ENCODE assay signal across 24 mouse cellular contexts in the genomic region with DNA sequence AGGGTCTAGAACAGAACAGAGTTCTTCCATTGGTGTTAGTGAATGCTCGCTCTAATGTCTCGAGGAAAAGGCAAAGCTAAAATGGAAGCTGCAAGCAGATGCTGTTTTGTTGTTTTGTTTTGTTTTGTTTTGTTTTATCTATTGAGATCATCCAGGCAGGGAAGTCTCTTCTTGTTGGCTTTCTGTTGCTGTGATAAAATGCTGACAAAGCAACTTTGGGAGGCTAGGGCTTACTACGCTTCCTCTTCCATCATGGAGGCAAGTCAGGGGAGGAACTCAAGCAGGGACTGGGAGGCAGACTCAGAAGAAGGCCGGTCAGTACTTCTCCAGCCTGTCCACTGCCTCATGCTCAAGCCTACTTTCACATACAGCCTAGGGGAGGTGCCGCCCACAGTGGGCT. TPM values are rescaled to one million over a fixed set of nuclear protein-coding genes. Genes with fewer than 3 reads are reported as not detected.
DNase-seq lines count a peak whose midpoint lies in the region; ATAC-seq and TF ChIP-seq lines count a peak whose summit lies in the region.
"Had no signal": no experiment of that assay in that cellular context is flagged by ENCODE, and none has a peak within 500 bp of the region (broad histone marks: within the 10 kb centered on the region; RNA-seq: fewer than 3 reads in every experiment).

No protein-coding gene starts in this region.

- 0 out of 2 replicates have a peak, but pooled peaks cover 2% of the 10 kb centered on the region for H3K4me1 ChIP-seq in embryonic facial prominence, embryonic 13.5 days
- no peaks in the 10 kb centered on the region for H3K4me1 ChIP-seq in embryonic facial prominence, embryonic 10.5 days
- H3K4me1 ChIP-seq in CH12.LX (ENCODE audit: control insufficient read depth in 1 of 2, insufficient read depth in 2 of 2) (no peaks in the 10 kb centered on the region), MEL (ENCODE audit: control insufficient read depth in 1 of 2, insufficient read depth in 2 of 2, low read length in 2 of 2) (no peaks in the 10 kb centered on the region)
- H3K4me1 ChIP-seq: embryonic facial prominence, embryonic 12.5 days; embryonic facial prominence, embryonic 15.5 days; forebrain, embryonic 15.5 days had no signal

- 0 out of 2 replicates have a peak, but pooled peaks cover 3% of the 10 kb centered on the region for H3K9me3 ChIP-seq in embryonic facial prominence, embryonic 13.5 days
- H3K9me3 ChIP-seq in embryonic facial prominence, embryonic 10.5 days: peaks cover 10% of the 10 kb centered on the region; the same call in 1 of the 2 replicates
- H3K9me3 ChIP-seq in CH12.LX (replicated peaks; ENCODE audit: low read length): peaks cover 11% of the 10 kb centered on the region
- H3K9me3 ChIP-seq in MEL (replicated peaks; ENCODE audit: insufficient read depth, low read length): no peaks in the 10 kb centered on the region
- H3K9me3 ChIP-seq: embryonic facial prominence, embryonic 12.5 days; embryonic facial prominence, embryonic 15.5 days; forebrain, embryonic 15.5 days had no signal

- no peak for ATAC-seq in embryonic facial prominence, embryonic 13.5 days (ENCODE audit: insufficient number of reproducible peaks, insufficient read depth, low FRiP score, low TSS enrichment, low read depth)
- ATAC-seq: CD4-positive, CD25-positive, alpha-beta regulatory T cell, adult 4 months; forebrain, embryonic 13.5 days; forebrain, embryonic 15.5 days; forebrain, postnatal 0 days had no signal

- TF ChIP-seq RAD21 in CH12.LX (IDR thresholded peaks at IDR 0.05; ENCODE audit: low read depth, low read length): no peak
- no peak for TF ChIP-seq RAD21 in MEL (IDR thresholded peaks at IDR 0.05; ENCODE audit: low read depth, low read length)

- TF ChIP-seq EP300 in CH12.LX (IDR thresholded peaks at IDR 0.05; ENCODE audit: low read length): no peak
- TF ChIP-seq EP300 in MEL (IDR thresholded peaks at IDR 0.05; ENCODE audit: low read depth in 1 of 2, low read length in 2 of 2): no peak

- 87% methylated on average over 5 of the region's 5 CpGs for WGBS in embryonic facial prominence, embryonic 13.5 days
- 94% methylated on average over 5 of the region's 5 CpGs for WGBS in embryonic facial prominence, embryonic 10.5 days

- in situ Hi-C loops in CH12.LX (cut with MboI; ENCODE audit: low pct_ligation_motif_present, low pct_unique_long_range_greater_than_20kb, low sequenced_read_pairs): no loop called here

- no peaks in the 10 kb centered on the region for H3K27me3 ChIP-seq in embryonic facial prominence, embryonic 13.5 days
- no peaks in the 10 kb centered on the region for H3K27me3 ChIP-seq in embryonic facial prominence, embryonic 10.5 days (replicated peaks; ENCODE audit: low read depth, poor library complexity, severe bottlenecking)
- H3K27me3 ChIP-seq in CH12.LX (replicated peaks) (peaks cover 48% of the 10 kb centered on the region), MEL (ENCODE audit: control insufficient read depth in 1 of 2, insufficient read depth in 2 of 2, low read length in 2 of 2) (no peaks in the 10 kb centered on the region)
- H3K27me3 ChIP-seq: embryonic facial prominence, embryonic 12.5 days; embryonic facial prominence, embryonic 15.5 days; forebrain, embryonic 13.5 days; forebrain, embryonic 15.5 days had no signal

- no peak overlapping the region for H3K4me2 ChIP-seq in embryonic facial prominence, embryonic 13.5 days
- no peak overlapping the region for H3K4me2 ChIP-seq in CH12.LX (ENCODE audit: insufficient read depth, low read depth, poor library complexity, severe bottlenecking)
- H3K4me2 ChIP-seq: embryonic facial prominence, embryonic 12.5 days; embryonic facial prominence, embryonic 15.5 days; forebrain, embryonic 13.5 days; forebrain, embryonic 15.5 days had no signal

- no peak for TF ChIP-seq POLR2A in CH12.LX (IDR thresholded peaks at IDR 0.05; ENCODE audit: low read depth, low read length)
- TF ChIP-seq POLR2A in MEL (IDR thresholded peaks at IDR 0.05; ENCODE audit: control insufficient read depth in 1 of 2, insufficient read depth in 1 of 2, low read depth in 1 of 2, low read length in 2 of 2, poor library complexity in 1 of 2): no peak

- TF ChIP-seq CTCF in CH12.LX (conservative IDR thresholded peaks at IDR 0.05 in 1 of 2, IDR thresholded peaks at IDR 0.05 in 1 of 2; ENCODE audit: low read depth in 2 of 2, low read length in 2 of 2): no peak
- TF ChIP-seq CTCF in MEL (IDR thresholded peaks at IDR 0.05 in 2 of 3, conservative IDR thresholded peaks at IDR 0.05 in 1 of 3; ENCODE audit: control insufficient read depth in 1 of 3, insufficient read depth in 1 of 3, low read depth in 2 of 3, low read length in 3 of 3, poor library complexity in 1 of 3, severe bottlenecking in 1 of 3): no peak

- DNase-seq in embryonic facial prominence, embryonic 10.5 days (ENCODE audit: low spot score): no peak
- DNase-seq in CH12.LX (ENCODE audit: extremely low read depth) (no peak), MEL (ENCODE audit: low read depth, low spot score) (no peak)
- no peak for DNase-seq in kidney, adult 18-20 months
- DNase-seq: adrenal gland, adult 2 months; adrenal gland, postnatal 10 days; adrenal gland, postnatal 25 days; B cell, adult 2 months; cerebellum, adult 11 months; cerebellum, adult 18-20 months; cerebellum, adult 8-10 months; cerebellum, adult 9-11 months; cerebellum, postnatal 14 days; cerebellum, postnatal 36 days; embryo, embryonic 11 days; forebrain, postnatal 0 days had no signal

- H3K27ac ChIP-seq in embryonic facial prominence, embryonic 13.5 days: peak overlapping the region; percentile 39; the same call in 1 of the 2 replicates
- no peak overlapping the region for H3K27ac ChIP-seq in embryonic facial prominence, embryonic 10.5 days (replicated peaks)
- H3K27ac ChIP-seq in CH12.LX (ENCODE audit: insufficient read depth, low read depth) (no peak overlapping the region), MEL (ENCODE audit: control insufficient read depth, low read depth, low read length) (no peak overlapping the region)
- H3K27ac ChIP-seq: embryonic facial prominence, embryonic 12.5 days; embryonic facial prominence, embryonic 15.5 days; forebrain, embryonic 13.5 days; forebrain, embryonic 15.5 days had no signal

- no peak overlapping the region for H3K9ac ChIP-seq in embryonic facial prominence, embryonic 13.5 days
- H3K9ac ChIP-seq in CH12.LX (ENCODE audit: insufficient read depth, low read depth) (no peak overlapping the region), MEL (ENCODE audit: control insufficient read depth, low read depth, low read length, poor library complexity, severe bottlenecking) (no peak overlapping the region)
- H3K9ac ChIP-seq: embryonic facial prominence, embryonic 12.5 days; embryonic facial prominence, embryonic 15.5 days; forebrain, embryonic 13.5 days; forebrain, embryonic 15.5 days; forebrain, postnatal 0 days had no signal

- no peak overlapping the region for H3K4me3 ChIP-seq in embryonic facial prominence, embryonic 13.5 days
- no peak overlapping the region for H3K4me3 ChIP-seq in embryonic facial prominence, embryonic 10.5 days
- H3K4me3 ChIP-seq in CH12.LX (replicated peaks in 1 of 3; ENCODE audit: low read depth in 2 of 3, low read length in 2 of 3, poor library complexity in 1 of 3) (no peak overlapping the region), MEL (ENCODE audit: control insufficient read depth in 1 of 2, insufficient read depth in 1 of 2, low read depth in 2 of 2, low read length in 2 of 2) (no peak overlapping the region)
- H3K4me3 ChIP-seq: embryonic facial prominence, embryonic 12.5 days; embryonic facial prominence, embryonic 15.5 days; forebrain, embryonic 13.5 days; forebrain, embryonic 15.5 days had no signal

- no peaks in the 10 kb centered on the region for H3K36me3 ChIP-seq in embryonic facial prominence, embryonic 13.5 days
- no peaks in the 10 kb centered on the region for H3K36me3 ChIP-seq in embryonic facial prominence, embryonic 10.5 days (replicated peaks)
- H3K36me3 ChIP-seq in CH12.LX (replicated peaks in 1 of 2; ENCODE audit: control insufficient read depth in 1 of 2, insufficient read depth in 1 of 2, low read length in 1 of 2) (no peaks in the 10 kb centered on the region), MEL (ENCODE audit: control insufficient read depth in 1 of 2, insufficient read depth in 2 of 2, low read length in 2 of 2) (no peaks in the 10 kb centered on the region)
- H3K36me3 ChIP-seq: embryonic facial prominence, embryonic 12.5 days; embryonic facial prominence, embryonic 15.5 days; forebrain, embryonic 15.5 days; G1E had no signal

- dilution Hi-C loops in CH12.LX (cut with MboI; ENCODE audit: extremely low pct_ligation_motif_present, extremely low pct_unique_long_range_greater_than_20kb, low sequenced_read_pairs): no loop called here

- H3K79me2 ChIP-seq in CH12.LX (replicated peaks; ENCODE audit: control insufficient read depth, extremely low read depth, insufficient read depth, poor library complexity, severe bottlenecking) (no peaks in the 10 kb centered on the region), MEL (ENCODE audit: control insufficient read depth, insufficient read depth, low read length, poor library complexity) (no peaks in the 10 kb centered on the region)

TF ChIP-seq in CH12.LX, 34 proteins besides CTCF, POLR2A, EP300 and RAD21:
- no peak for TF ChIP-seq MAX (IDR thresholded peaks at IDR 0.05; ENCODE audit: low read length)
- no peak for TF ChIP-seq MEF2A (IDR thresholded peaks at IDR 0.05; ENCODE audit: borderline replicate concordance, low read depth, low read length)
- no peak for TF ChIP-seq KAT2A (IDR thresholded peaks at IDR 0.05; ENCODE audit: insufficient replicate concordance, low read length)
- no peak for TF ChIP-seq JUN (IDR thresholded peaks at IDR 0.05; ENCODE audit: insufficient read depth, low read depth, low read length)
- TF ChIP-seq MAFK (IDR thresholded peaks at IDR 0.05; ENCODE audit: insufficient replicate concordance, low read length): peak; percentile 83

TF ChIP-seq in MEL, 35 proteins besides CTCF, POLR2A, EP300 and RAD21:
- no peak for TF ChIP-seq USF2 (IDR thresholded peaks at IDR 0.05; ENCODE audit: borderline replicate concordance in 1 of 2, insufficient read depth in 1 of 2, low read depth in 1 of 2, low read length in 2 of 2)
- TF ChIP-seq MAFK (IDR thresholded peaks at IDR 0.05; ENCODE audit: borderline replicate concordance, low read depth, low read length): 0 out of 2 replicates have a peak, but pooled peaks have one; percentile 38
- no peak for TF ChIP-seq POLR2AphosphoS5 (IDR thresholded peaks at IDR 0.05; ENCODE audit: borderline replicate concordance, low read depth, low read length)

RNA-seq across cellular contexts. Expression of gene Kif6, which starts 31.3 kb away (rescaled TPM):
- 3.2 and 3.3 TPM in 2 replicates for polyA plus RNA-seq in embryonic facial prominence, embryonic 13.5 days (2015; fragmentation: Nextera tagmentation; extraction: Ambion mirVana)
- polyA plus RNA-seq in embryonic facial prominence, embryonic 10.5 days (2016; fragmentation: Nextera tagmentation; extraction: Ambion mirVana): 2.7 and 3.5 TPM in 2 replicates
- total RNA-seq in CH12.LX (2012; rRNA removed): not detected in 2 replicates
- total RNA-seq in CH12.LX (2014; rRNA removed): not detected in 2 replicates
- polyA plus RNA-seq in CH12.LX (2012; ENCODE audit: insufficient read length, low read depth): not detected in 2 replicates
- not detected in 2 replicates for total RNA-seq in MEL (2012; rRNA removed)
- polyA plus RNA-seq in MEL (2012; ENCODE audit: insufficient read depth in 1 of 2, insufficient read length in 2 of 2, low read depth in 1 of 2, low replicate concordance in 2 of 2, missing spikeins in 1 of 2): not detected
- total RNA-seq: common myeloid progenitor, adult 5-6 weeks had no signal
- polyA plus RNA-seq: CD4-positive, CD25-positive, alpha-beta regulatory T cell, adult 4 months; G1E had no signal
